Mouse (Mus musculus) midbrain, embryonic 16.5 days (tissue): ENCODE measurements around the gene Rd3l. TPM values are rescaled to one million over a fixed set of nuclear protein-coding genes. Genes with fewer than 3 reads are reported as not detected.

ENCODE experiments used
- ATAC-seq: fragments of 200-750 bp; cut with Nextera tagmentation; 2 replicates; pipeline ENCODE4 v1.8.0; 2017; ENCODE audit warnings: moderate TSS enrichment
- H3K27ac ChIP-seq: fragments of 300-500 bp; sonication (generic); 2 replicates; pipeline ENCODE4 v1.5.1; 2014; ENCODE audit warnings: mild to moderate bottlenecking, low read length, mixed read lengths
- H3K27me3 ChIP-seq: fragments of 300-500 bp; sonication (generic); 2 replicates; pipeline ENCODE4 v1.6.1; 2014; ENCODE audit warnings: low read depth, low read length, mixed read lengths; ENCODE audit not compliant: control insufficient read depth, insufficient read depth
- H3K36me3 ChIP-seq: fragments of 300-500 bp; sonication (generic); 2 replicates; pipeline ENCODE4 v1.6.1; 2014; ENCODE audit warnings: mild to moderate bottlenecking, low read length, moderate library complexity, mixed read lengths; ENCODE audit not compliant: control insufficient read depth, insufficient read depth
- H3K4me1 ChIP-seq: fragments of 300-500 bp; sonication (generic); 2 replicates; pipeline ENCODE4 v1.6.1; 2014; ENCODE audit warnings: mild to moderate bottlenecking, low read length, mixed read lengths; ENCODE audit not compliant: control insufficient read depth, insufficient read depth
- H3K4me2 ChIP-seq: fragments of 300-500 bp; sonication (generic); 2 replicates; pipeline ENCODE4 v1.6.1; 2014; ENCODE audit warnings: mild to moderate bottlenecking, low read length, mixed read lengths
- H3K4me3 ChIP-seq: fragments of 300-500 bp; sonication (generic); 2 replicates; pipeline ENCODE4 v1.5.1; 2014; ENCODE audit warnings: low read depth, mild to moderate bottlenecking, low read length, moderate library complexity, mixed read lengths
- H3K9ac ChIP-seq: fragments of 300-500 bp; sonication (generic); 2 replicates; pipeline ENCODE4 v1.6.1; 2014; ENCODE audit warnings: low read depth, low read length, mixed read lengths
- H3K9me3 ChIP-seq: fragments of 300-500 bp; sonication (generic); replicated peaks from 2 replicates; pipeline ENCODE4 v1.6.1; 2014; ENCODE audit warnings: mild to moderate bottlenecking, low read length, mixed read lengths; ENCODE audit not compliant: control insufficient read depth, poor library complexity, severe bottlenecking
- WGBS: fragments of 180-500 bp; shearing (Covaris S2); extraction: QIAGEN DNeasy Blood & Tissue Kit; methylation state at CpG from one replicate; pipeline ENCODE4 v1.1.7; 2014; 5-methylcytosine and 5-hydroxymethylcytosine counted together
- polyA plus RNA-seq: library from polyadenylated mRNA; unstranded; fragments of >200 nt; fragmentation: Nextera tagmentation; extraction: Ambion mirVana; gene quantifications from 2 replicates; pipeline ENCODE4 v1.2.1, GENCODE M21; 2015

Rd3l gene
- polyA plus RNA-seq: not detected in 2 replicates

- H3K36me3 ChIP-seq: no peaks in the 10 kb centered on the region
- no peaks in the 10 kb centered on the region for H3K9me3 ChIP-seq
- no peak within 1 kb of the TSS for H3K4me2 ChIP-seq
- H3K4me1 ChIP-seq: peaks cover 8% of the 10 kb centered on the region; the same call in 1 of the 2 replicates
- H3K4me3 ChIP-seq: no peak within 1 kb of the TSS
- WGBS: 69% methylated on average over 6 of the region's 6 CpGs
- H3K27ac ChIP-seq: no peak within 1 kb of the TSS
- H3K27me3 ChIP-seq: no peaks in the 10 kb centered on the region
- no peak for ATAC-seq
- no peak within 1 kb of the TSS for H3K9ac ChIP-seq
Measured at GRCm38 (mm10) chr12:111980887-111981367, at the start of gene Rd3l. Gene Rd3l, minus strand, starts transcription at chr12:111981317.

- 67% methylated on average over 4 of the region's 4 CpGs for WGBS
- Histone ChIP-seq H3K27me3 (no peaks in the 10 kb centered on the region), H3K27ac (no peak overlapping the region), H3K9ac (no peak overlapping the region), H3K4me2 (no peak overlapping the region), H3K36me3 (no peaks in the 10 kb centered on the region), H3K4me1 (no peaks in the 10 kb centered on the region), H3K9me3 (no peaks in the 10 kb centered on the region; the same call in 1 of the 2 replicates), H3K4me3 (no peak overlapping the region)
- no peak for ATAC-seq
Measured at GRCm38 (mm10) chr12:112027408-112027807, 46.3 kb upstream of the Rd3l start.

- Histone ChIP-seq H3K9me3 (peaks cover 8% of the 10 kb centered on the region; the same call in 1 of the 2 replicates), H3K9ac (no peak overlapping the region), H3K4me1 (no peaks in the 10 kb centered on the region), H3K27me3 (no peaks in the 10 kb centered on the region), H3K36me3 (no peaks in the 10 kb centered on the region), H3K27ac (no peak overlapping the region), H3K4me3 (no peak overlapping the region), H3K4me2 (no peak overlapping the region)
- WGBS: 85% methylated on average over 14 of the region's 14 CpGs
- no peak for ATAC-seq
Measured at GRCm38 (mm10) chr12:112025907-112026645, 45.0 kb upstream of the Rd3l start.

GRCm38 (mm10) chr12:112025457-112025856 lies 44.3 kb upstream of the Rd3l start:
- H3K36me3 ChIP-seq: no peaks in the 10 kb centered on the region
- no peak overlapping the region for H3K4me3 ChIP-seq
- WGBS: 94% methylated on average over 13 of the region's 13 CpGs
- no peak overlapping the region for H3K27ac ChIP-seq
- no peak overlapping the region for H3K9ac ChIP-seq
- no peak for ATAC-seq
- no peaks in the 10 kb centered on the region for H3K4me1 ChIP-seq
- H3K4me2 ChIP-seq: no peak overlapping the region
- peaks cover 8% of the 10 kb centered on the region; the same call in 1 of the 2 replicates for H3K9me3 ChIP-seq
- H3K27me3 ChIP-seq: no peaks in the 10 kb centered on the region

- ATAC-seq: no peak
- H3K36me3 ChIP-seq: no peaks in the 10 kb centered on the region
- no peak overlapping the region for H3K4me2 ChIP-seq
- H3K27ac ChIP-seq: no peak overlapping the region
- H3K4me3 ChIP-seq: no peak overlapping the region
- WGBS: 75% methylated on average over 17 of the region's 17 CpGs
- peaks cover 8% of the 10 kb centered on the region; the same call in 1 of the 2 replicates for H3K9me3 ChIP-seq
- H3K27me3 ChIP-seq: no peaks in the 10 kb centered on the region
- H3K4me1 ChIP-seq: no peaks in the 10 kb centered on the region
- no peak overlapping the region for H3K9ac ChIP-seq
Measured at GRCm38 (mm10) chr12:112024581-112025310, 43.6 kb upstream of the Rd3l start.

GRCm38 (mm10) chr12:112023306-112023705 lies 42.2 kb upstream of the Rd3l start:
- Histone ChIP-seq H3K9ac (no peak overlapping the region), H3K4me1 (no peaks in the 10 kb centered on the region), H3K4me3 (no peak overlapping the region), H3K36me3 (no peaks in the 10 kb centered on the region), H3K27me3 (no peaks in the 10 kb centered on the region), H3K9me3 (peaks cover 8% of the 10 kb centered on the region; the same call in 1 of the 2 replicates), H3K27ac (no peak overlapping the region), H3K4me2 (no peak overlapping the region)
- WGBS: 88% methylated on average over 2 of the region's 2 CpGs
- no peak for ATAC-seq

GRCm38 (mm10) chr12:112016346-112016745 lies 35.2 kb upstream of the Rd3l start:
- 0 out of 2 replicates have a peak, but pooled peaks cover 6% of the 10 kb centered on the region for H3K9me3 ChIP-seq
- H3K4me2 ChIP-seq: no peak overlapping the region
- no peak overlapping the region for H3K9ac ChIP-seq
- no peak for ATAC-seq
- H3K36me3 ChIP-seq: no peaks in the 10 kb centered on the region
- WGBS: 88% methylated on average over 4 of the region's 4 CpGs
- no peak overlapping the region for H3K4me3 ChIP-seq
- no peaks in the 10 kb centered on the region for H3K27me3 ChIP-seq
- H3K27ac ChIP-seq: no peak overlapping the region
- H3K4me1 ChIP-seq: peaks cover 8% of the 10 kb centered on the region

- 0 out of 2 replicates have a peak, but pooled peaks cover 3% of the 10 kb centered on the region for H3K9me3 ChIP-seq
- H3K9ac ChIP-seq: no peak overlapping the region
- ATAC-seq: no peak
- no peaks in the 10 kb centered on the region for H3K36me3 ChIP-seq
- peak overlapping the region; percentile 9; the same call in 1 of the 2 replicates for H3K4me3 ChIP-seq
- 0 out of 2 replicates have a peak overlapping the region, but pooled peaks have one; percentile 29 for H3K27ac ChIP-seq
- H3K4me2 ChIP-seq: peak overlapping the region; percentile 46
- 8% methylated on average over 14 of the region's 14 CpGs for WGBS
- H3K4me1 ChIP-seq: peaks cover 8% of the 10 kb centered on the region
- no peaks in the 10 kb centered on the region for H3K27me3 ChIP-seq
Measured at GRCm38 (mm10) chr12:112013271-112013801, 32.2 kb upstream of the Rd3l start.
